Mouse (Mus musculus) left cerebral cortex, adult 2 months (tissue): ENCODE measurements around the gene Ltb. TPM values are rescaled to one million over a fixed set of nuclear protein-coding genes. Genes with fewer than 3 reads are reported as not detected.

Experiments
- DNase-seq, 2 experiments: peaks; one replicate each; pipeline ENCODE4 v3.0.0; 2021 to 2022; ENCODE audit warnings: low spot score in 2 of 2, mixed read lengths in 1 of 2; ENCODE audit errors: extremely low spot score in 1 of 2
- H3K27ac ChIP-seq: fragments of 200-600 bp; 2 replicates; pipeline ENCODE4 v1.8.1; 2022
- H3K4me3 ChIP-seq: fragments of 200-600 bp; 2 replicates; pipeline ENCODE4 v1.8.1; 2022
- CTCF ChIP-seq: fragments of 200-600 bp; IDR thresholded peaks from 2 replicates; pipeline ENCODE4 v1.8.1; 2022; ENCODE audit warnings: antibody characterized with exemption, mild to moderate bottlenecking, moderate library complexity
- intact Hi-C: fragments of 180-260 bp; cut with DNase I; formaldehyde crosslinking; loops from one replicate; pipeline ENCODE4 v1.15.1; 2025
- long read RNA-seq, 2 experiments: library from polyadenylated mRNA; stranded (forward); transcript quantifications; one replicate each; pipeline ENCODE4 v2.0.0; 2021; ENCODE audit warnings: borderline mapping rate in 2 of 2
- total RNA-seq, 2 experiments: library from RNA; stranded (reverse); gene quantifications; 2 replicates each; pipeline ENCODE4 v1.2.3; 2021

Gene Ltb
- under 1 TPM; 0.79 to 0.86 TPM for total RNA-seq
- long read RNA-seq, experiment 1, result 0 reads
- long read RNA-seq, experiment 2, result 0 reads

DNA sequence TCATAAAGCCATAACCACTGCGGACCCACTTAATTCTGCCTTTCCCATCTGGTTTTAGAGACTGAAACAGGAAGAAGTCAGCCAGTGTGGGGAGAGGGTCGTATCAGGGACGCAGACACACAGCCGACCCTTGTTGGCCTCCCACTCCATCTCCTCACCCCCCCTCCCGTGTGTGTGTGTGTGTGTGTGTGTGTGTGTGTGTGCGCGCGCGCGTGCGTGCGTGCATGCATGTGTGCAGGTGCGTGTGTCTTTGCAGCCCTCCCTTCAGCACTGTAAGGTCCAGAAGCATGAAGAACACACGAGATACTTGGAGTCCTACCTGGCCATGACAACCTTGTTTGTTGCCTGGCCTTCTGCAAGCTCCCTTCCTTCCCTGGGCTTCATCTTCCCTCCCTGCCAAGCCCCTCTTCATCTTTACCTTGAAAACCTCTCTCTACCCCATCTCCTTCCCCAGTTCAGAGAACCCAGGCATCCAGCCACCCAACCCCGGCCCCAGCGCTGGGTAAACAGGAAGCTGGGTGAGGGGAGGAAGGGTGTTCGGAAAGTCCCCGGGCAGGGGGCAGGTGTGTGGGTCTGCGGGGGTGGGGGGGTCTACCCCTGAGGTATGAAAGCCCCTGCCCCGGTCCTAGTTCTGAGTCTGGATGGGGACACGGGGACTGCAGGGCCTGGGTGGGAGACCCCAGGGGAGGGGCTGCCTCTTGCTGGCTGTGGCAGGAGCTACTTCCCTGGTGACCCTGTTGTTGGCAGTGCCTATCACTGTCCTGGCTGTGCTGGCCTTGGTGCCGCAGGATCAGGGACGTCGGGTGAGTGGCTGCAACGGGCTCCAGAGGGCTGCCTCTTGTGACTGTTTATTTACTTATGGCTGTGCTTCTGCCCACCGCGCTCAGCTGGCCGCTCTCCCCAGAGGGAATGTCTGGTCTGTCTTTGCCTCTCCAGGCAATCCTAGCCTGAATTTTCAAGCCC is at the start of gene Ltb:
TSS of gene Ltb (plus strand) at position 559 of the 963 bp plus-strand sequence.
- Histone ChIP-seq H3K4me3 (no peak within 1 kb of the TSS), H3K27ac (no peak within 1 kb of the TSS)
- intact Hi-C loops, result no loop called here
- no peak for DNase-seq
- TF ChIP-seq CTCF, result no peak

GRCm38 (mm10) chr17:35146139-35146538 is 48.1 kb upstream of the Ltb start:
- intact Hi-C loops, result no loop called here
- no peak for DNase-seq
- no peak overlapping the region for H3K27ac ChIP-seq

GRCm38 (mm10) chr17:35147348-35147747 is 46.9 kb upstream of the Ltb start:
- intact Hi-C loops, result no loop called here
- no peak for DNase-seq
- TF ChIP-seq CTCF, result no peak
- H3K4me3 ChIP-seq, result no peak overlapping the region
- no peak overlapping the region for H3K27ac ChIP-seq

More at GRCm38 (mm10) chr17:35146139-35146538, 48.1 kb upstream of the Ltb start:
- H3K4me3 ChIP-seq, result no peak overlapping the region
- TF ChIP-seq CTCF, result no peak

GRCm38 (mm10) chr17:35147922-35148639 is 46.2 kb upstream of the Ltb start:
- intact Hi-C loops, result no loop called here
- H3K4me3 ChIP-seq, result no peak overlapping the region
- no peak for TF ChIP-seq CTCF
- no peak overlapping the region for H3K27ac ChIP-seq
- DNase-seq, result no peak

DNA sequence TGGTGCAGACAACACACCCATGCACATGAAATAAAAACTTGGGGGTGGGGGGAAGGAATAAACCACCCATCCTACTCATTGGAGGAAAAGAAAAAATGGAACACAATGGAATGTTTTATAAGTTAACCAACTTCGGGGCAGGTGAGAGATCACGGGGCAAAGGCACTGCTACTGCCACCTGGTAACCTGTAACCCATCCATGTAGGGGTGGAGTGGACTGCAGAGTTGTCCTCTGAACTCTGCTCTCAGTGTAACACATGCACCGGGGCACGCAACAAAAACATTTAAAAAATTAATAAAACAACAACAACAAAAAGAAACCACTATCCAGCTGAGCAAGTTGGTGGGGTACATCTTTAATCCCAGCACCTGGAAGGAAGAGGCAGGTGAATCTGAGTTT is 42.1 kb upstream of the Ltb start:
- no peak overlapping the region for H3K27ac ChIP-seq
- H3K4me3 ChIP-seq, result no peak overlapping the region
- intact Hi-C loops, result no loop called here
- no peak for DNase-seq
- no peak for TF ChIP-seq CTCF

DNA sequence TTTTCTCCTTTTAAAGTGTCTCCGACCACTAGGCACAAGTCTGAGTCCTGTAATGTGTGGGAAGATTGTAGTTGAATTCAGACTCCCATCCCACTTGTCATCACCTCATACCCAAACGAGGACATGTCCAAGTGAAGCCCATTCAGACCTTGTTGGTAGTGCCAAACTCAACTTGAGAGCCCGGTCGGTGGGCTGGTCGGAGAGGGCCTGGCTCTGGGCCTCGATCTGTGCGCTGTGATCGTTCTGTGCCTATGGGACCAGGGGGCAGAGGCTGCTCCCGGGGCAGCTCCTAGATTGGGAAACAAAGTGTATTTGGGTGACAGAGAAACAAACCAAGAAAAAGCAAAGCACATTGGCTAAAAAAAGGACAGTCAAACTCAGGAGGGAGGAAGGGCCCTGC is 41.2 kb upstream of the Ltb start:
- intact Hi-C loops, result no loop called here
- Histone ChIP-seq H3K4me3 (no peak overlapping the region), H3K27ac (no peak overlapping the region)
- TF ChIP-seq CTCF, result no peak
- DNase-seq, result no peak

DNA sequence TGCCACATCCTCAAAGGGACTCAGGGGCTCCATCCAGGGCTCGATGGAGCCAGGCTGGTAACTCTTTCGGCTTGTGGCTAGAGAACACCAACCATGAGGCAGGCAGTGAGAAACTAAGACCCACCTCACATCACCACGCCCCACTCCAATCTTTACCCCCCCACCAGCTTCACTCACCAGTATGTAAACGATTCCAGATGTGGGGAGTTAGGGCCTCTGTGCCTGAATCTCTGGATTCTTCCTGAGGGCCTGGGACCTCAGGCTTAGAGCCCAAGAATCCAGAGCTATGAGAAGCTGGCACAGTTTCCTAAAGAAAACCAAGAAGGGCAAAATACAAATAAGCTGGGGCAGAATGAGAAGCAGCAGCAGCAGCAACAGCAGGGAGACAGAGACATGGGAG is 40.3 kb upstream of the Ltb start:
- no peak overlapping the region for H3K4me3 ChIP-seq
- no peak for TF ChIP-seq CTCF
- no peak overlapping the region for H3K27ac ChIP-seq
- intact Hi-C loops, result no loop called here
- DNase-seq, result no peak

- Histone ChIP-seq H3K27ac (no peak overlapping the region), H3K4me3 (no peak overlapping the region)
- intact Hi-C loops, result no loop called here
- no peak for DNase-seq
- TF ChIP-seq CTCF, result no peak
Observed at GRCm38 (mm10) chr17:35154616-35155015, 39.6 kb upstream of the Ltb start.

DNA sequence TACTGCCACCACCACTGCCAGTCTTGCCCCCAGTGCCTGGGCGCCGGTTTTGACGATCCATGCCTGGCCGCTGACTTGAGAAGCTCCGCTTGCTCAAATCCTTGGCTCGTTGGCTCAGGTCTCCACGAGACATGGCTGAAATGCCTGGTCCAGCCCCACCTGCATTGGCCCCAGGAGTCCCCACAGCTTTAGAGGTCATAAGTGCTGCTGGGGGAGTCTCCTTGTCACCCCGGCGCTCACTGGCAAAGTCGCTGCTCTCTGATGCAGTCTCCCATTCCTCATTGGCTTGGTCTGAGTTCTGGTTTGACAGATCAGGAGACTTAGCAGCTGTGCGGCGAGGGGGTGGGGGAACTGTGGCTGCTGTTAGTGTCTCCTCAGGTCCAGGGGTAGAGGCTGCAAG is 38.8 kb upstream of the Ltb start:
- no peak for DNase-seq
- Histone ChIP-seq H3K4me3 (no peak overlapping the region), H3K27ac (no peak overlapping the region)
- intact Hi-C loops, result no loop called here
- TF ChIP-seq CTCF, result no peak

DNA sequence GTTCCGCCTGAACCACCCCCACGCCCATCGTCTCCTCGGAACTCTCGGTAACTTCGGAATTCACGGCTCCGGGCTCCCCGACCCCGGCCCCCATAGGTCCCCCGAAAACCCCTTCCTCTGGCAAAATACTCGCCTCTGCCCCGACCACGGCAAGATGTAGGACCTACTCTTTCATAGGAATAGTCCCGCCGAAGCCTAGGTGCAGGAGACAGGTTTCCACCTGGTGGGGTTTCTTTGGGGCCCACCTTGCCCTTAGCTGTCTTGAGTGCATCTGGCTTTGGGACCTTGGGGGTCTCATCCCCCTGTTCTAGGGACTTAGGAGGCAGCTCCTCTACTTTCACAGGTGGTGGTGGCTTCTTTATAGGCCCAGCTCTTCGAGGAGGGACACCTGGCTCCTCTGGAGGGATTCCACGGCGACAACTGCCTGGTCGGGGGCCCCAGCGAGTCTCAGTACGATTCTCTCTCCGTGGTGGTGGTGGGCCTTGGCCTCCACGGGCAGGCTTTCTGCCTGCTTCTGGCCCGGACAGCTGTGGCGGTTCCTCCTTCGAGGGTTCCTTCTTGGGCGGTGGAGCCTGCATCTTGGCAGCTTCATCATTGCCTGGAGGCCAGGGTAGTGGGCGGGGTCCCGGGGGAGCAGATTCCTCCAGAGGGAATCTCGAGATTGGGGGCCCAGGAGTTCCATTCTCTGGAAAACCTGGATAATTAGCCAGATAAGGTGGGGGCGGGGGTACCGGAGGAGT is 37.6 kb upstream of the Ltb start:
- intact Hi-C loops, result no loop called here

GRCm38 (mm10) chr17:35157254-35157653 is 37.0 kb upstream of the Ltb start:
- no peak overlapping the region for H3K4me3 ChIP-seq
- TF ChIP-seq CTCF, result no peak
- intact Hi-C loops, result no loop called here
- no peak for DNase-seq
- no peak overlapping the region for H3K27ac ChIP-seq

More for the DNA sequence above, 37.6 kb upstream of the Ltb start:
- H3K27ac ChIP-seq, result no peak overlapping the region
- no peak for TF ChIP-seq CTCF
- no peak for DNase-seq
- no peak overlapping the region for H3K4me3 ChIP-seq

DNA sequence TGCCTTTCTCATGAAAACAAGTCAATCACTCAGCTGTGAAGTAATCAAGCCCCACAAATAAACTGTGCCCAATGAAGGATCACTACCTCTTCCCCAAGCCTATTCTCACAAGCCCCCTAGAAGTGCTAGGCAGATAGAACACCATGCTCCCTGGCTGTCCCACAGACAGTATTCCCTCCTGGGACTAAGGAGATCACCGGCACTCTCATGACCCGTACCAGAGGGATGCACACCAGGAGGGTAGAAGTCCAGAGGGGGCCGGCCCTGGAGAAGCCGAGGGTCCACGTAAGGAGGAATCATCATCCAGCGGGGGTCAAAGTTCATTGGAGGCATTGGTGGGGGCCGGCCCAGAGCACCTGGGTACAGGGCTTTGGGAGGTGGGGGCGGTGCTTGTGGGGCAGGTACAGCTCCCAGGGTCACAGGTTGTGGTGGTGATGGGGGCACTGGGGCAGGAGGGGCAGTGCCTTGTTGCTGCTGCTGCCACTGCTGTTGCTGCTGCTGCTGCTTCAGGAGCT is 36.5 kb upstream of the Ltb start:
- no peak for DNase-seq
- Histone ChIP-seq H3K27ac (no peak overlapping the region), H3K4me3 (no peak overlapping the region)
- intact Hi-C loops, result no loop called here
- no peak for TF ChIP-seq CTCF
